Mouse (Mus musculus) heart, adult 2 months (tissue): ENCODE measurements around the gene Dynlt1f.
"Not testable (repeated sequence)": the region's sequence is repeated elsewhere in the genome, so short reads cannot be mapped to it uniquely, and the experiment has no call there.

ENCODE experiments used
- CTCF ChIP-seq: fragments of 200-600 bp; IDR thresholded peaks from 2 replicates; pipeline ENCODE4 v1.8.1; 2022; ENCODE audit warnings: antibody characterized with exemption, mild to moderate bottlenecking, moderate library complexity
- POLR2A ChIP-seq: fragments of 200-500 bp; IDR thresholded peaks from 2 replicates; pipeline ENCODE4 v1.6.1; 2011; ENCODE audit warnings: mild to moderate bottlenecking, low read depth, low read length, control low read depth; ENCODE audit not compliant: insufficient read depth

DNA sequence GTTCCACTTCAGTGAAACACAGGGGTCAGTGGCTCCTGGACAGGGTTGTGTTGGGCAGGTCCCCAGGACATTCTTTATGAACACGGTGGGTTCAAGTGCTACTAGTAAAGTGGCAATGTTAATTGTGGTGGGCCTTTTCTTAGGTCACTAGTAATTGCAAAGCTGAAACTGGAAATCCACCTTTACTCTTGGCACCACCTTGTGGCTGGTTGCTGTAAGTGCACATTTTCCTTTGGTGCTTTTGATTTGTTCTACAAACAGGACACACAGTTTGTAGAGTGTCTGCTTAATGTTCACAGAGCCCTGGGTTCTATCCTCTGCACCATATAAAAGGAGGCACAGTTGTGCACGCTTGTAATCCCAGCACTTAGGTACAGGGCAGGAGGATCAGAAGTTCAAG lies 35.9 kb upstream of the Dynlt1f start:
- peak; percentile 82 for TF ChIP-seq CTCF
- not testable (repeated sequence) for TF ChIP-seq POLR2A
